Comparison of ENCODE assay signal across 10 mouse cellular contexts in genomic region chr14:8242388-8242920, GRCm38 (mm10). TPM values are rescaled to one million over a fixed set of nuclear protein-coding genes. Genes with fewer than 3 reads are reported as not detected.
DNase-seq lines count a peak whose midpoint lies in the region; ATAC-seq lines count a peak whose summit lies in the region.
"Had no signal": no experiment of that assay in that cellular context is flagged by ENCODE, and none has a peak within 500 bp of the region (broad histone marks: within the 10 kb centered on the region; RNA-seq: fewer than 3 reads in every experiment).

No protein-coding gene starts in this region.

- 51% methylated on average over 5 of the region's 5 CpGs for WGBS in embryonic facial prominence, embryonic 11.5 days
- 62% methylated on average over 5 of the region's 5 CpGs for WGBS in hindbrain, embryonic 11.5 days
- WGBS in midbrain, embryonic 12.5 days = 57% methylated on average over 5 of the region's 5 CpGs

- H3K27ac ChIP-seq in embryonic facial prominence, embryonic 11.5 days (replicated peaks; ENCODE audit: low read depth, low read length) = no peak overlapping the region
- no peak overlapping the region for H3K27ac ChIP-seq in hindbrain, embryonic 11.5 days (ENCODE audit: low read depth, low read length)
- H3K27ac ChIP-seq in midbrain, embryonic 12.5 days (replicated peaks) = no peak overlapping the region; the same call in 1 of the 2 replicates

- DNase-seq in A20 (ENCODE audit: low read depth, low spot score) (peak; percentile 21), NIH3T3 (ENCODE audit: low read depth) (peak; percentile 49)
- DNase-seq in embryonic facial prominence, embryonic 11.5 days (ENCODE audit: low spot score) = peak; percentile 44
- peak; percentile 17 for DNase-seq in hindbrain, embryonic 11.5 days (ENCODE audit: low spot score)
- DNase-seq in layer of hippocampus, postnatal 14 days (ENCODE audit: low spot score in 2 of 2) = peak; percentile 41 to 63
- no peak for DNase-seq in T-cell, adult 2 months (ENCODE audit: low spot score)

- no peaks in the 10 kb centered on the region for H3K9me3 ChIP-seq in embryonic facial prominence, embryonic 11.5 days (replicated peaks; ENCODE audit: control insufficient read depth, low read length)
- H3K9me3 ChIP-seq in hindbrain, embryonic 11.5 days (ENCODE audit: control insufficient read depth, low read length) = no peaks in the 10 kb centered on the region
- H3K9me3 ChIP-seq in midbrain, embryonic 12.5 days = no peaks in the 10 kb centered on the region

- H3K36me3 ChIP-seq in embryonic facial prominence, embryonic 11.5 days (replicated peaks; ENCODE audit: control insufficient read depth, insufficient read depth, low read depth, low read length) = no peaks in the 10 kb centered on the region
- H3K36me3 ChIP-seq in hindbrain, embryonic 11.5 days (ENCODE audit: control insufficient read depth, insufficient read depth, low read length) = no peaks in the 10 kb centered on the region
- no peaks in the 10 kb centered on the region for H3K36me3 ChIP-seq in midbrain, embryonic 12.5 days

- no peak overlapping the region for H3K4me2 ChIP-seq in embryonic facial prominence, embryonic 11.5 days (ENCODE audit: low read depth, low read length)
- no peak overlapping the region for H3K4me2 ChIP-seq in hindbrain, embryonic 11.5 days (replicated peaks; ENCODE audit: low read depth, low read length)
- H3K4me2 ChIP-seq in midbrain, embryonic 12.5 days (replicated peaks) = no peak overlapping the region

- H3K4me3 ChIP-seq in embryonic facial prominence, embryonic 11.5 days (ENCODE audit: low read depth, low read length) = no peak overlapping the region
- H3K4me3 ChIP-seq in hindbrain, embryonic 11.5 days (ENCODE audit: low read depth, low read length) = no peak overlapping the region
- no peak overlapping the region for H3K4me3 ChIP-seq in midbrain, embryonic 12.5 days
- H3K4me3 ChIP-seq: erythroblast, embryonic 14.5 days; myocyte had no signal

- no peaks in the 10 kb centered on the region for H3K27me3 ChIP-seq in embryonic facial prominence, embryonic 11.5 days (ENCODE audit: control insufficient read depth, insufficient read depth, low read length)
- no peaks in the 10 kb centered on the region for H3K27me3 ChIP-seq in hindbrain, embryonic 11.5 days (ENCODE audit: control insufficient read depth, insufficient read depth, low read length)
- H3K27me3 ChIP-seq in midbrain, embryonic 12.5 days = no peaks in the 10 kb centered on the region

- ATAC-seq in embryonic facial prominence, embryonic 11.5 days (replicated peaks; ENCODE audit: insufficient number of reproducible peaks, low FRiP score, low TSS enrichment, low read depth) = no peak; the same call in 1 of the 2 replicates
- ATAC-seq in hindbrain, embryonic 11.5 days (ENCODE audit: low FRiP score) = no peak; the same call in 1 of the 2 replicates
- peak; percentile 38; the same call in 1 of the 2 replicates for ATAC-seq in midbrain, embryonic 12.5 days (ENCODE audit: low FRiP score, low read depth)
- ATAC-seq in CD4-positive, CD25-positive, alpha-beta regulatory T cell, adult 4 months = no peak

- no peaks in the 10 kb centered on the region for H3K4me1 ChIP-seq in embryonic facial prominence, embryonic 11.5 days (ENCODE audit: control insufficient read depth, insufficient read depth, low read length)
- H3K4me1 ChIP-seq in hindbrain, embryonic 11.5 days (replicated peaks; ENCODE audit: control insufficient read depth, insufficient read depth, low read length) = no peaks in the 10 kb centered on the region
- no peaks in the 10 kb centered on the region for H3K4me1 ChIP-seq in midbrain, embryonic 12.5 days

- H3K9ac ChIP-seq in embryonic facial prominence, embryonic 11.5 days (replicated peaks; ENCODE audit: low read length) = no peak overlapping the region
- H3K9ac ChIP-seq in hindbrain, embryonic 11.5 days (ENCODE audit: low read depth, low read length) = no peak overlapping the region
- no peak overlapping the region for H3K9ac ChIP-seq in midbrain, embryonic 12.5 days (replicated peaks)

RNA-seq across cellular contexts. Expression of gene Acox2, which starts 16.7 kb away (rescaled TPM):
- not detected in 2 replicates for polyA plus RNA-seq in embryonic facial prominence, embryonic 11.5 days (2014; fragmentation: Nextera tagmentation; extraction: Ambion mirVana)
- polyA plus RNA-seq in hindbrain, embryonic 11.5 days (2014; fragmentation: Nextera tagmentation; extraction: Ambion mirVana) = 0.20 and 0.29 TPM in 2 replicates
- total RNA-seq in layer of hippocampus, postnatal 14 days (2021) = under 1 TPM in 1 of 2 experiments, not detected in 1; 0.62 TPM
- polyA plus RNA-seq in midbrain, embryonic 12.5 days (2016; fragmentation: Nextera tagmentation; extraction: Ambion mirVana) = not detected in 2 replicates
- not detected for polyA plus RNA-seq in CD4-positive, CD25-positive, alpha-beta regulatory T cell, adult 4 months (2017; shearing (Covaris generic))
- polyA plus RNA-seq: erythroblast, embryonic 14.5 days had no signal

RNA-seq across cellular contexts. Expression of gene Kctd6, which starts 28.5 kb away (rescaled TPM):
- 11.9 and 14.1 TPM in 2 replicates for polyA plus RNA-seq in embryonic facial prominence, embryonic 11.5 days (2014; fragmentation: Nextera tagmentation; extraction: Ambion mirVana)
- polyA plus RNA-seq in hindbrain, embryonic 11.5 days (2014; fragmentation: Nextera tagmentation; extraction: Ambion mirVana) = 8.2 and 11.2 TPM in 2 replicates
- total RNA-seq in layer of hippocampus, postnatal 14 days (2021) = 10 to 100 TPM; 48.9 to 49.4 TPM
- polyA plus RNA-seq in midbrain, embryonic 12.5 days (2016; fragmentation: Nextera tagmentation; extraction: Ambion mirVana) = 9.1 and 9.2 TPM in 2 replicates
- polyA plus RNA-seq in CD4-positive, CD25-positive, alpha-beta regulatory T cell, adult 4 months (2017; shearing (Covaris generic)) = 1 to 10 TPM; 2.0 to 3.4 TPM
